Mouse (Mus musculus) ovary, adult 18-20 months (tissue): ENCODE results near the gene Ddx52.

ENCODE experiments used
- DNase-seq: peaks from one replicate; pipeline ENCODE4 v3.0.0; 2022; ENCODE audit warnings: low spot score, mixed read lengths

Ddx52 gene

GRCm38 (mm10) chr11:83941950-83942840 lies at the start of gene Ddx52:
Ddx52 (plus strand) TSS chr11:83942062.
- DNase-seq: peak; percentile 82

- peak; percentile 17 for DNase-seq
Measured at GRCm38 (mm10) chr11:83893325-83893724, 48.5 kb upstream of the Ddx52 start.

- no peak for DNase-seq
Measured at GRCm38 (mm10) chr11:83896430-83897410, 45.1 kb upstream of the Ddx52 start.

GRCm38 (mm10) chr11:83897569-83897968 lies 44.3 kb upstream of the Ddx52 start:
- DNase-seq: no peak

GRCm38 (mm10) chr11:83902812-83903211 lies 39.0 kb upstream of the Ddx52 start:
- DNase-seq: no peak

- no peak for DNase-seq
Measured at GRCm38 (mm10) chr11:83905756-83906155, 36.1 kb upstream of the Ddx52 start.

GRCm38 (mm10) chr11:83908376-83908775 lies 33.5 kb upstream of the Ddx52 start:
- no peak for DNase-seq

- no peak for DNase-seq
Measured at GRCm38 (mm10) chr11:83913824-83914311, 28.0 kb upstream of the Ddx52 start.

- no peak for DNase-seq
Measured at GRCm38 (mm10) chr11:83914501-83914900, 27.4 kb upstream of the Ddx52 start.

- DNase-seq: no peak
Measured at GRCm38 (mm10) chr11:83922600-83922999, 19.3 kb upstream of the Ddx52 start.

- no peak for DNase-seq
Measured at GRCm38 (mm10) chr11:83927097-83927496, 14.8 kb upstream of the Ddx52 start.

GRCm38 (mm10) chr11:83932506-83933106 lies 9.3 kb upstream of the Ddx52 start:
- DNase-seq: no peak

GRCm38 (mm10) chr11:83933376-83933775 lies 8.5 kb upstream of the Ddx52 start:
- no peak for DNase-seq

GRCm38 (mm10) chr11:83935986-83936665 lies 5.7 kb upstream of the Ddx52 start:
- DNase-seq: peak; percentile 9

GRCm38 (mm10) chr11:83938556-83938955 lies 3.3 kb upstream of the Ddx52 start:
- no peak for DNase-seq

- DNase-seq: no peak
Measured at GRCm38 (mm10) chr11:83956822-83957221, 15.0 kb downstream of the Ddx52 start.

- no peak for DNase-seq
Measured at GRCm38 (mm10) chr11:83961983-83962382, 20.1 kb downstream of the Ddx52 start.

- peak; percentile 83 for DNase-seq
Measured at GRCm38 (mm10) chr11:83963991-83964921, 22.4 kb downstream of the Ddx52 start, which contains the start of gene Synrg. Synrg (plus strand) TSS chr11:83964428.

- DNase-seq: no peak
Measured at GRCm38 (mm10) chr11:83967436-83968204, 25.8 kb downstream of the Ddx52 start.
